ENCODE assay signal across 8 mouse cellular contexts in genomic region chr6:115675508-115676336, GRCm38 (mm10). TPM values are rescaled to one million over a fixed set of nuclear protein-coding genes. Genes with fewer than 3 reads are reported as not detected.
A peak's percentile ranks its signal among the peaks of the same experiment; 100 is the strongest.
DNase-seq lines count a peak whose midpoint lies in the region; ATAC-seq lines count a peak whose summit lies in the region.

No protein-coding gene starts in this region.

- H3K4me3 ChIP-seq in embryonic facial prominence, embryonic 15.5 days (replicated peaks) = peak overlapping the region; percentile 75
- peak overlapping the region; percentile 99 for H3K4me3 ChIP-seq in limb, embryonic 15.5 days
- peak overlapping the region; percentile 83 for H3K4me3 ChIP-seq in midbrain, embryonic 15.5 days

- H3K27ac ChIP-seq in embryonic facial prominence, embryonic 15.5 days (replicated peaks) = peak overlapping the region; percentile 99
- H3K27ac ChIP-seq in limb, embryonic 15.5 days = peak overlapping the region; percentile 99
- H3K27ac ChIP-seq in midbrain, embryonic 15.5 days = peak overlapping the region; percentile 98

- WGBS in embryonic facial prominence, embryonic 15.5 days = under 1% methylated on average over 53 of the region's 53 CpGs
- WGBS in limb, embryonic 15.5 days = under 1% methylated on average over 53 of the region's 53 CpGs
- under 1% methylated on average over 53 of the region's 53 CpGs for WGBS in midbrain, embryonic 15.5 days

- ATAC-seq in embryonic facial prominence, embryonic 15.5 days (ENCODE audit: insufficient number of reproducible peaks, low FRiP score, low TSS enrichment, low read depth) = peak; percentile 30; the same call in 1 of the 2 replicates
- peak; percentile 47 for ATAC-seq in limb, embryonic 15.5 days (ENCODE audit: insufficient number of reproducible peaks, low FRiP score, low TSS enrichment, low read depth)
- ATAC-seq in midbrain, embryonic 15.5 days (replicated peaks) = peak; percentile 72

- H3K36me3 ChIP-seq in embryonic facial prominence, embryonic 15.5 days = no peaks in the 10 kb centered on the region
- no peaks in the 10 kb centered on the region for H3K36me3 ChIP-seq in limb, embryonic 15.5 days
- H3K36me3 ChIP-seq in midbrain, embryonic 15.5 days (replicated peaks) = no peaks in the 10 kb centered on the region

- H3K9ac ChIP-seq in embryonic facial prominence, embryonic 15.5 days = peak overlapping the region; percentile 93
- peak overlapping the region; percentile 100 for H3K9ac ChIP-seq in limb, embryonic 15.5 days
- H3K9ac ChIP-seq in midbrain, embryonic 15.5 days = peak overlapping the region; percentile 99

- no peaks in the 10 kb centered on the region for H3K9me3 ChIP-seq in embryonic facial prominence, embryonic 15.5 days (replicated peaks)
- no peaks in the 10 kb centered on the region for H3K9me3 ChIP-seq in limb, embryonic 15.5 days
- no peaks in the 10 kb centered on the region for H3K9me3 ChIP-seq in midbrain, embryonic 15.5 days

- H3K4me1 ChIP-seq in embryonic facial prominence, embryonic 15.5 days = peaks cover 17% of the 10 kb centered on the region
- peaks cover 12% of the 10 kb centered on the region for H3K4me1 ChIP-seq in limb, embryonic 15.5 days
- H3K4me1 ChIP-seq in midbrain, embryonic 15.5 days = peaks cover 33% of the 10 kb centered on the region

- peak; percentile 68 for DNase-seq in A20 (ENCODE audit: low read depth, low spot score)
- peak; percentile 53 to 63 for DNase-seq in adrenal gland, postnatal 4 days (ENCODE audit: low spot score in 2 of 2)
- DNase-seq in heart, adult 9 months (ENCODE audit: low spot score in 2 of 2) = peak; percentile 73 to 77
- peak; percentile 41 to 72 for DNase-seq in kidney, adult 8-10 months
- DNase-seq in spleen, postnatal 4 days (ENCODE audit: low spot score in 2 of 2) = peak; percentile 59 to 84

- no peaks in the 10 kb centered on the region for H3K27me3 ChIP-seq in embryonic facial prominence, embryonic 15.5 days
- H3K27me3 ChIP-seq in limb, embryonic 15.5 days = no peaks in the 10 kb centered on the region
- H3K27me3 ChIP-seq in midbrain, embryonic 15.5 days (replicated peaks) = no peaks in the 10 kb centered on the region

- H3K4me2 ChIP-seq in embryonic facial prominence, embryonic 15.5 days (replicated peaks) = peak overlapping the region; percentile 84
- H3K4me2 ChIP-seq in limb, embryonic 15.5 days = peak overlapping the region; percentile 79
- H3K4me2 ChIP-seq in midbrain, embryonic 15.5 days = peak overlapping the region; percentile 59

RNA-seq across cellular contexts. Expression of gene Raf1, which starts 0.7 kb away (rescaled TPM):
- total RNA-seq in adrenal gland, postnatal 4 days (2021) = 100 to 1,000 TPM; 125 to 131 TPM
- 89.0 and 93.6 TPM in 2 replicates for polyA plus RNA-seq in embryonic facial prominence, embryonic 15.5 days (2015; fragmentation: Nextera tagmentation; extraction: Ambion mirVana)
- polyA plus RNA-seq in limb, embryonic 15.5 days (2015; fragmentation: Nextera tagmentation; extraction: Ambion mirVana) = 79.5 and 87.3 TPM in 2 replicates
- 142 and 146 TPM in 2 replicates for polyA plus RNA-seq in midbrain, embryonic 15.5 days (2015; fragmentation: Nextera tagmentation; extraction: Ambion mirVana)

Comparison
In these comparisons a context has a peak if more than half of its experiments do, and no peak if none do; other contexts are left out.
1. Peak in every context shown above with its lines: DNase-seq, ATAC-seq, H3K4me3 ChIP-seq and H3K27ac ChIP-seq.